Mouse (Mus musculus): Measurements from ENCODE around the gene March7.

The March7 gene

GRCm38 (mm10) chr2:60216547-60217153 is 7.0 kb downstream of the March7 start:
- 39% methylated on average over 4 of the region's 4 CpGs for WGBS

- WGBS: 44% methylated on average over 6 of the region's 6 CpGs
These were observed 7.9 kb downstream of the March7 start for GRCm38 (mm10) chr2:60217620-60218019.

- 45% methylated on average over 6 of the region's 6 CpGs for WGBS
These were observed 11.5 kb downstream of the March7 start for GRCm38 (mm10) chr2:60221236-60221635.

- WGBS: 73% methylated on average over 2 of the region's 2 CpGs
These were observed 12.3 kb downstream of the March7 start for GRCm38 (mm10) chr2:60221954-60222353.

- 20% methylated on average over 1 of the region's 1 CpGs for WGBS
These were observed 13.8 kb downstream of the March7 start for GRCm38 (mm10) chr2:60223489-60223888.

- WGBS: 51% methylated on average over 1 of the region's 1 CpGs
These were observed 18.8 kb downstream of the March7 start for GRCm38 (mm10) chr2:60228470-60228869.

DNA sequence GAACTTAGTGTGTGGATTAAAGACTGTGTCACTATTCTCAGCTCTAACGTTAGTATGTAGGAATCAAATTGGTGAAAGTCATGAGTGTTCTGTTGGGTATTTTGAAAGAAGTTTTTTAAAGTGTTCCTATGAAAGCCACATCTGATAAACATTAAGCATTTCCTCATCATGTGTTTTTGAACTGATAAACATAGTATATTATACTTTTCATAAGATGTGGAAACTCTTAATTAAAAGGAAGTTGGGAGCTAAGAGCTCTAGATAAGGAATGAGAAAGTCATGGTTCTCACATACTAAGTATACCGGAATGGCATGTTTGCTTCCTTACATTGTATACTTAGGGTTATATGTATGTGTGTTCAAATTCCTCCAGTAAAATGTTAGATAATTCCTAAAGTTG is 20.7 kb downstream of the March7 start:
- 81% methylated on average over 2 of the region's 2 CpGs for WGBS

DNA sequence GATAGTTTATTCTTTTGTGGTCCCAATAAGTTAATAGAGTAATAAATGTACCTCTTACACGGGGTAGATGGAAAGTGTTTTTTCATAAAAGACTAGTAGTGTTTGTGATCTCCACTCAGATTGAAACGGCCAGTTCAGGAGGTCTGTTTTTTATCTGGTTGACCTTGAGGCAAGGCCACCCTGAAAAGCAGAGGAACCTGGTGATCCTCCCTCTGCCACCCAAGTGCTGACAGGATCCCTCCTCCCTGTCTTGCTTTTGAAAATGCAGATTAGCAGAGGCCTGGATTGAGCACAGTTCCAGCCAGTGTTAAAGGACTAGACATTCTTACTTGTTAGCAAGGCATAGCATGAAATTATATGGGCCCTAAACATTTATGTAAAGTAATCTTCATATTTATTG is 23.5 kb downstream of the March7 start:
- 65% methylated on average over 2 of the region's 2 CpGs for WGBS

- 61% methylated on average over 7 of the region's 7 CpGs for WGBS
These were observed 24.8 kb downstream of the March7 start for GRCm38 (mm10) chr2:60234506-60234905.

DNA sequence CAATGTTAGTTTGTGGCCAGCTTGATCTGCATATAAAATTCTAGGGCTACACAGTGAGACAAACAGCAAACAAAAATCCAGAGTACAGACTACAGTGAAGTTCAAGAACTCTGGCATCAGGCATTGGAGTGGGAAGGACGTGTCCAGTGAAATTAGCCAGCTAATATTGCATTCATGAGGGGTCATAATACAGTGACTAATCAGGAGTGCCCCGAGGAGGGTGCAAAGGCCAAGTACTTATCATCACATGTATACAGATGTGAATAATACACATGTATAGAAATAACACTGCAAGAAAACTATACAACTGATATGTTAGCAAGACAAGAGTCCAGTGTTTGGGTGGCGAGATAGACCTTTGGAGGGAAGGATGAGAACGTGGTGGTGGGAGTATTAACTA is 43.1 kb downstream of the March7 start:
- 77% methylated on average over 4 of the region's 4 CpGs for WGBS

GRCm38 (mm10) chr2:60256751-60257150 is 47.1 kb downstream of the March7 start:
- 92% methylated on average over 2 of the region's 2 CpGs for WGBS

- 98% methylated on average over 5 of the region's 5 CpGs for WGBS
These were observed 49.5 kb downstream of the March7 start for GRCm38 (mm10) chr2:60259186-60259585.

- 78% methylated on average over 5 of the region's 5 CpGs for WGBS
These were observed 51.1 kb downstream of the March7 start for GRCm38 (mm10) chr2:60260621-60261350.

DNA sequence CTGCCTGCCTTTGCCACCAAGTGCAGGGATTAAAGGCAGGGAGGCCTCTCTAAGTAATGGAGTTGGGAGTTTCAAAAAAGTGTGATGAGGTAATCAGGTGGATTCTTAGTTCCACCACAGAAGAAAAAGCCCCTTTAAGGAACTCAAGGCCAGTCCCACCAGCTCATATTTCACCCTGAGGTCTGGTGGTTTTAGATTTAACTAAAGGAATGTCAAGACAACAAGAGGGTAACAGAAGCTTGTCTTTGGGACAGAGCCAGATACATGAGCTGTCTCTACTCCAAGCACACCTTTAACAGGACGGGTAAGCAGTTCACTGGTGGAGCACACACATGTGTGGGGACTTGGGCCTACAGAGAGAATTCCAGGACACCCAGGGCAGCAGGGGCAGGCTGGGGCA is 57.9 kb downstream of the March7 start:
- WGBS: 80% methylated on average over 1 of the region's 1 CpGs

- WGBS: 96% methylated on average over 14 of the region's 14 CpGs
These were observed 60.3 kb downstream of the March7 start for GRCm38 (mm10) chr2:60269856-60270479.

GRCm38 (mm10) chr2:60278627-60279026 is 68.9 kb downstream of the March7 start:
- 97% methylated on average over 4 of the region's 4 CpGs for WGBS

GRCm38 (mm10) chr2:60282625-60283024 is 72.9 kb downstream of the March7 start:
- 83% methylated on average over 4 of the region's 4 CpGs for WGBS

GRCm38 (mm10) chr2:60283208-60283750 is 73.6 kb downstream of the March7 start:
- WGBS: 16% methylated on average over 9 of the region's 9 CpGs

- WGBS: under 1% methylated on average over 42 of the region's 42 CpGs
These were observed 74.2 kb downstream of the March7 start for GRCm38 (mm10) chr2:60283751-60284466.

DNA sequence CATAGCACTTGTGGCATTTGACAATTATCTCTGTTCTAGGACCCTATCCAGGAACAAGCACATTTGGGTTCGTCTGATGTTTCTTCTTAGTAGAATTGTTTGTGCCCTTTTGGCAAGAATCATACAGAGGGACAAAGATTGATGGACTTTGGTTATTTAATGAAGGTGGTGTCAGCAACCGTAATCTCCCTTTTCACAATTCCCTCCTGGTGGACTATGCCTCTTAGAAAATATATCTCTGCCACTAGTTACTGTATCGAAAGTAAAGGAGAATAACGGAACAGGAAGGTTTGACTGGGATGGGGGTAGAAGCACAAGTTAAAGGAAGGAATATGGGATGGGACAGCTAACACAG is 74.8 kb downstream of the March7 start, which contains the start of gene Cd302:
Gene Cd302, minus strand, starts transcription at position 22 of the 355 bp plus-strand sequence.
- WGBS: 41% methylated on average over 4 of the region's 4 CpGs

- WGBS: 82% methylated on average over 8 of the region's 8 CpGs
These were observed 75.5 kb downstream of the March7 start for GRCm38 (mm10) chr2:60285107-60285617.

GRCm38 (mm10) chr2:60288606-60289005 is 78.9 kb downstream of the March7 start:
- 82% methylated on average over 4 of the region's 4 CpGs for WGBS
